Mouse (Mus musculus) cerebellum, adult 8-10 months (tissue): ENCODE data around the gene Efcab12.
A peak's percentile ranks its signal among the peaks of the same experiment; 100 is the strongest.

Experiments
- DNase-seq: peaks from one replicate; pipeline ENCODE4 v3.0.0; 2022

Gene Efcab12

GRCm38 (mm10) chr6:115782781-115783180 lies 55.4 kb downstream of the Efcab12 start:
- no peak for DNase-seq

GRCm38 (mm10) chr6:115776363-115776762 lies 61.8 kb downstream of the Efcab12 start:
- peak; percentile 34 for DNase-seq

- DNase-seq = peak; percentile 59
These were observed 62.4 kb downstream of the Efcab12 start for GRCm38 (mm10) chr6:115775838-115776237.

- DNase-seq = peak; percentile 29
These were observed 63.7 kb downstream of the Efcab12 start, which contains the start of gene Cand2 for GRCm38 (mm10) chr6:115774501-115774921. Gene Cand2 (plus strand): TSS chr6:115774538.

- no peak for DNase-seq
These were observed 64.2 kb downstream of the Efcab12 start for GRCm38 (mm10) chr6:115773966-115774413.

- no peak for DNase-seq
These were observed 65.6 kb downstream of the Efcab12 start for GRCm38 (mm10) chr6:115772604-115773003.

- no peak for DNase-seq
These were observed 66.0 kb downstream of the Efcab12 start for GRCm38 (mm10) chr6:115772201-115772600.

- no peak for DNase-seq
These were observed 67.4 kb downstream of the Efcab12 start for GRCm38 (mm10) chr6:115770852-115771251.

- DNase-seq = no peak
These were observed 68.0 kb downstream of the Efcab12 start for GRCm38 (mm10) chr6:115770059-115770670.

GRCm38 (mm10) chr6:115768207-115768606 lies 70.0 kb downstream of the Efcab12 start:
- no peak for DNase-seq

GRCm38 (mm10) chr6:115767357-115767756 lies 70.9 kb downstream of the Efcab12 start:
- DNase-seq = no peak

GRCm38 (mm10) chr6:115764179-115764578 lies 74.0 kb downstream of the Efcab12 start:
- no peak for DNase-seq

- no peak for DNase-seq
These were observed 76.0 kb downstream of the Efcab12 start, which contains the start of gene Tmem40 for GRCm38 (mm10) chr6:115761995-115762756. Gene Tmem40 (minus strand): TSS chr6:115762410.

- no peak for DNase-seq
These were observed 77.2 kb downstream of the Efcab12 start for GRCm38 (mm10) chr6:115760982-115761381.
